Mouse (Mus musculus) cerebellum, postnatal 4 days (tissue): Measurements from ENCODE around the gene Hapln4.
A peak's percentile ranks its signal among the peaks of the same experiment; 100 is the strongest.

ENCODE experiments used
- DNase-seq, 2 experiments: peaks; one replicate each; pipeline ENCODE4 v3.0.0; 2022; ENCODE audit warnings: low spot score in 2 of 2, mixed read lengths in 1 of 2

Gene Hapln4

DNA sequence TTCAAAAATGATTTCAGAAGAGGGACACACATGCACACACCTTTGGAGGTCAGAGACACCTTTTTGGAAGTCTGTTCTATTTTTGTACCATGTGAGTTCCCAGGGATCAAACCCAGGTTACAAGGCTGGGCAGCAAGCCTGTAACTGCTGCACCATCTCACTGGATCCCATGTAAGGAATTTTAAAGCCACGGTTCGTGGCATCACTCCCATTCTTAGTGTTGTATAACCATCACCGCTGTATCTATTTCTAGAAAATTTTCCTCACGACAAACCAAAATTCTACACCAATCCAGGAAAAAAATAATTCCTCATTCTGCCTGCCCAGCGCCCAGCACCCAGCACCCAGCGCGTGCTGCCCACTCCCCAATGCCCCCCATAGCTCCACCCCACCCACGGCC is 16.0 kb downstream of the Hapln4 start:
- DNase-seq: no peak

DNA sequence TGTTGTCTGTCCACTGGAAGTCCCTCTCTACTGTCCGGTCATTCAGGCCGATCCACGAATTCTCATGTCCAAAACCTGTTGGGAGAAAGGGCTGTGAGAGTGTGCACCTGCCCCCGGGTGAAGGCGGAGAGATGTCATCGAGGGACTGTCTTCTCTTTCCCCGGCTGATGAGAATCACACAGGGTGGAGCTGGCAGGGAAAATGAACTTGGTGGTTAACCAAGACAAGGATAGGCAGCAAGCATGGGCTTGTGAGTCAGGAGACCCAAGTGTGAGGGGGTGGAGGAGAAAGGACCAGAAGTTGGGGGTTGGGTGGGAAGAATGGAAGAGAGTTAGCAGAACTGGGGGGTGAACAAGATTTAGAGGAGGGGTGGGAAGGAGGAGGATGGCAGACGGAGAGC is 17.0 kb downstream of the Hapln4 start:
- DNase-seq: no peak

- DNase-seq: no peak
These were observed 21.2 kb downstream of the Hapln4 start for GRCm38 (mm10) chr8:70104506-70104905.

- DNase-seq: no peak
These were observed 21.7 kb downstream of the Hapln4 start for GRCm38 (mm10) chr8:70104922-70105321.

DNA sequence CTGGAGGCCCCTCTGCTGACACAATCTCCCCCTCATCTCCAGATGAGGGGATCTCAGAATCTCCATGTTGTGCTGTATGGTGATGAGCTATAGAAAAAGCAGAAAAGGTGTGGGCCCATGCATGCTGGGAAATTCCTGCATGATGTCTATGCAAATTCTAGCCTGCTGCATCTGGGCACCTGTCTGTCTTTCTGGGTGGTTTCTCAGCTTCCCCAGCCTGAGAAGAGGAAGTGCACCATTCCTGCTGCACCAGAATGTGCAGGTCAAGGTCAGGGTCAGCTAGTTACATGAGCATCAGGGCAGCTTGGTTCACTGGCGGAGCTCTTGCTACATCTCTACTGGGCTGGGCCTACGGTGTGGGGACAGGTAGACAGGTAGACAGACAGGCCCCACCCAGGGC is 27.2 kb downstream of the Hapln4 start:
- DNase-seq: no peak

GRCm38 (mm10) chr8:70111192-70111795 is 28.0 kb downstream of the Hapln4 start:
- no peak for DNase-seq

- DNase-seq: no peak
These were observed 29.3 kb downstream of the Hapln4 start for GRCm38 (mm10) chr8:70112401-70113016.

GRCm38 (mm10) chr8:70114488-70114887 is 31.2 kb downstream of the Hapln4 start:
- no peak for DNase-seq

GRCm38 (mm10) chr8:70114892-70115291 is 31.6 kb downstream of the Hapln4 start:
- no peak for DNase-seq

DNA sequence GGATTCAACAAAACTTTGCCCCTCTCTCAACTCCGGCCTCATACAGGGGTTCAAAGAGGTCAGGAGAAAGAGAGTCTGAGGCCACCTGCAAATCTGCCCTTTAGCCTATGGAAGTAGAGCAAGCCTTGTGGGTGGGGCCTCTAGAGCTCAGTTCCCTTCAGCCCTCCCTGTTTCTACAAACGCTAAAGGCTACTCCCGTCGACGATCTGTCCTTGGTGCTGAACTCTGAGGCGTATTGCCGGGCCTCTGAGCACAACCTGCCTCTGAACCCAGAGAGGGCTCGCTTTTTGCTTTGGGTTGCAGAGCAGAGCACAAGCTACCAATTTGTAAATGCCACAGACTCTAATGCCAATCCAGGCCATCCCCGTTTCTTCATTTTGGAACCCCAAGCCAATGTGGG is 34.4 kb downstream of the Hapln4 start:
- DNase-seq: no peak

DNA sequence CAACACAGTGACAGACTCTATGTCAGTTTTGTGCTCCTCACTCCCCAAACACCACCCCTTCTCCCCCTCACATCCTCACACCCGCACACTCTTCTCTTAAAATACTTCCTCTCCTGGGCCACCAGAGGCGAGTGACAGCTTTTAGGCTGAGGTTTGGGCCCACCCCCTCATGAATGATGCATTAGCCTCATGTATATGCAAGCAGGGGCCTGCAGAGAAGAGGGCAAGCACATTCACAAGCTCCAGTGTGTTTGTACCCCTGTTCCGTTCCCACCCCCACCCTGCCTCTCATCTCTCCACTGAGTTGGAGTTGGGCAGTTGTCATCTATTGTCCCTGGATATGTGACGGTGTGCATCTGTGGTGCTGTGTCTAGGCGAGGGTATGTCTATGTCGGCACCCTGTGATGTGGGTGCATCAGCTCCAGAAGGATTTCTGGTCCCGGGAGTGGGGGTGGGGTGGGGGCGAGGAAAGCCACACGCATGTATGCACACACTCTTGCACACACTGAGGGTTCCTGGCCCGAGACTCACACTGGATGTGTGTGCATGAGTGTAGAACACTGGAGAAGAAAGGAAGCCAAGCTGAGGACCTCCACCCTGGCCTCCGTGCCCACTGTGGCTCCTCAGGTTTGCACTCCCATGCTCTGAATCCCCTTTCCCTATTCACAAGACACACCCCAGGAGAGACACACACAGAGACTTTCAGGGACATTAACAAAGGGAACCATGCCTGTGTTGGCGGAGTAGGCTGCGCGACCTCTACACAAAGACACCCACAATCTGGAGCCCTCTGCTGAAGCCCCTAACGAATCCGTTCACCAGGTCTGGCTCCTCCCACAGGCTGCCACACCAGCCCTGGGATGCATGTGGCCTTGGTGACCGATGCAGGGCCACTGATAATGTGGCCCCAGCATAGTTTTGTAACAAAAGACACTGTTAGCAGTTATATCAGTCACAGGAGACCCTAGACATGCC is 35.8 kb downstream of the Hapln4 start:
- DNase-seq: peak in 1 of 2 experiments; percentile 34

- DNase-seq: peak; percentile 83 to 89
These were observed 37.4 kb downstream of the Hapln4 start, which contains the start of gene Ncan for GRCm38 (mm10) chr8:70120667-70121066. TSS of gene Ncan (minus strand) at chr8:70120873.

- DNase-seq: no peak
These were observed 39.6 kb downstream of the Hapln4 start for GRCm38 (mm10) chr8:70122863-70123262.

DNA sequence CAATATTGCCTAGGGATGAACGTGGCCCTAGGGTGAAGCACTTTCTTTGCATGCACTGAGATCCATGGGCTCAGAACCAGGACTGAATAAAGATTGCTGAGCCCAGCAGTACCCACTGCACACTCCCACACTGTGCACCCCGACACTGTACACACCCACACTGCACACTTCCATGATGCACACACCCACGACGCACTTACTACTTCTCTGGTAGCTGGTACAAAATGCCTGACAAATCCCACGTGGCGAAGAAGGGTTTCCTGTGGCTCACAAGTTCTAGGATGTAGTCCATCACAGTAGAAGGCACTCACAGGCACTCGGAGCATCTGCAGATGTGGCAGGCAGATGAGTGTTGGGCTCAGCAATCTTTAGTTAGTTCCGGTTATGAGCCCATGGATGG is 41.7 kb downstream of the Hapln4 start:
- no peak for DNase-seq

DNA sequence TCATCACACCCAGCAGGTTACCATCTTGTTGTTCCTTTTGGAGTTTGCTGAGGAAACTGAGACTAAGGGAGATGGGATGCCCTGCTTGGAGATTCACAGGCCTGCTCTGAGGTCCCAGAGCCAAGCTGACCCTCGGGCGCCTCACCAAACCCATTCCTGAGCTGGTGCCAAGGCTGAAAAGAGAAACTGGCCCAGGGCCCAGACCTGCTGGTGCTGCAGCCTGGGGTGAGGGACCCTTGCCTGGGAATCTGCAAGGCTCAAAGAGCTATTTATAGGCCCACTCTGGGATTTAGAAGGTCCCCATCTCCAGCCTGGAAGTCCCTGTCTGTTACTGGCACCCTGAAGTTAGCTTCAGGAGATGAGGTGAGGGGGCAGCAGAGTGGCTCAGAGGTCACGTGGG is 45.2 kb downstream of the Hapln4 start:
- peak in 1 of 2 experiments; percentile 59 for DNase-seq

GRCm38 (mm10) chr8:70129309-70129952 is 46.2 kb downstream of the Hapln4 start:
- DNase-seq: peak; percentile 47 to 49

- no peak for DNase-seq
These were observed 46.8 kb downstream of the Hapln4 start for GRCm38 (mm10) chr8:70130066-70130465.

- DNase-seq: peak; percentile 54 to 76
These were observed 48.1 kb downstream of the Hapln4 start, which contains the start of gene Nr2c2ap for GRCm38 (mm10) chr8:70131166-70131883. TSS of gene Nr2c2ap (plus strand) at chr8:70131333.

DNA sequence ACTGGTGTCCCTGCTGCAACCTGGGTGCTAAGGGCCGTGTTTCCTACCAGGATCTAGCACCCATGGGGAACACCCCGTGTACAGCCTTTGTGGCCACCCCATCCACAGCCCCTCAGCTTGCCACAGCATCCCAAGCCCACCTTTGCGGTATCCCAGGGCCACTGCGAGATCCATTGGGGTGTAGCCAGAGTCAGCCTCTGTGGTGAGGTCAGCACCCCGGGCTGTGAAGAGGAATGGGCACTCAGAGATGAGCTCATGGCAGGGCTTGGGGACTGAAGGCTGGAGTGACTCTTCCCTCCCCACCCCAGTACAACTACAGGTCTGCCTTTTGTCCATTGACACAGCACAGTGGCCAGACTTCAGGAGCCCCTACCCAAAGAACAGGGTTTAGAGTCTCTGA is 50.8 kb downstream of the Hapln4 start:
- DNase-seq: no peak

DNA sequence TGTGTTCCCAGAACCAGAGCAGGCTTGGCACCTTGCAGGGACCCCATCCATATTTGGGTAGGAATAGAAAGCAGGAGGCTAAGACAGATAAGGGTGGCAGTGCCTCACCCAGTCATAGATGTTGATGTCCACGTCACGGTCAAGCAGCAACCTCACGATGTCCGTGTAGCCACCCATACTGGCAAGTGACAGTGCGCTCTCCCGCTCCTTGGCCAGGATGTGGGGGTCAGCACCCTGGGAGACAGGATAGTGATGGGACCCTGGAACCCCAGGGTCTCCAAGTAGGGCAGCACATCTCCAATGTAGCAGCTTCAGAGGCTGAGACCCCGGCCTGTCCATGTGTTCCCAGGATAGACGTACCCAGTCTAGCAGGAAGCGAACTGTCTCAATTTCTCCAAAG is 51.7 kb downstream of the Hapln4 start:
- no peak for DNase-seq

DNA sequence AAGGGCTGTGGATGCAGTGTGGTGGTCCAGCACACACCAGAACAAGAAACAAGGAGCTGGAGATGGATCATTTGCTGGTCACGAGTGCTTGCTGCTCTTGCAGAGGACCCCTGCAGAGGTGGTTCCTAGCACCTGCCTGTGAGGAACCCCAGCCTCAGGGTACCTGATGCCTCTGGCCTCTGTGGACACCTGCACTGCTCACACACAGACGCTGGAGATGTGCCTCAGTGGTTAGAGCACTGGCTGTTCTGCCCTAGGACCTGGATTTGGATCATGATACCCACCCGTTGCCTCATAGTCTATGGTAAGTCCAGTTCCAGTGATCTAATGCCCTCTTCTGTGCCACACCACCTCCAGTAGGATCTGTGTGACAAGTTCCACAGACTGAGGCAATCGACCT is 53.3 kb downstream of the Hapln4 start:
- no peak for DNase-seq
